Mouse (Mus musculus) monocyte, adult 59 days (primary cell): Measurements from ENCODE around the gene Dsn1. TPM values are rescaled to one million over a fixed set of nuclear protein-coding genes. Genes with fewer than 3 reads are reported as not detected.

Experiments
- total RNA-seq, 2 experiments: library from RNA; stranded (reverse); gene quantifications; one replicate each; pipeline ENCODE4 v1.2.4; 2023

Dsn1 gene
- total RNA-seq = 1 to 10 TPM; 7.8 to 8.4 TPM

GRCm38 (mm10) chr2:157006511-157007233, at the start of gene Dsn1:
TSS of gene Dsn1 (minus strand) at chr2:157007154.

GRCm38 (mm10) chr2:156991470-156992319, 15.3 kb downstream of the Dsn1 start, which contains the start of gene Ndrg3:
TSS of gene Ndrg3 (minus strand) at chr2:156992056.

Other genes with a start within 250 kb of the Dsn1 start
- 1 to 10 TPM in 1 of 2 experiments, not detected in 1; 1.9 TPM for gene Myl9, start 231.7 kb downstream of the Dsn1 start, total RNA-seq
- 10 to 100 TPM; 21.9 to 34.2 TPM for gene Tgif2, start 167.1 kb downstream of the Dsn1 start, total RNA-seq
- gene 4930518I15Rik, start 149.2 kb downstream of the Dsn1 start, total RNA-seq = 1 to 10 TPM; 2.0 to 2.1 TPM
- gene Rab5if, start 144.0 kb downstream of the Dsn1 start, total RNA-seq = 100 to 1,000 TPM; 149 to 154 TPM
- gene Sla2, start 120.0 kb downstream of the Dsn1 start, total RNA-seq = under 1 TPM in 1 of 2 experiments, not detected in 1; 0.24 TPM
- 10 to 100 TPM; 26.8 to 31.4 TPM for gene Ndrg3, start 15.1 kb downstream of the Dsn1 start, total RNA-seq
- gene Soga1, start 72.1 kb upstream of the Dsn1 start, total RNA-seq = 10 to 100 TPM; 31.1 to 43.1 TPM
- not detected for gene Tldc2, start 79.9 kb upstream of the Dsn1 start, total RNA-seq
- 100 to 1,000 TPM; 893 to 991 TPM for gene Samhd1, start 128.1 kb upstream of the Dsn1 start, total RNA-seq
- gene Rbl1, start 197.4 kb upstream of the Dsn1 start, total RNA-seq = 10 to 100 TPM; 17.8 to 18.0 TPM